Mouse (Mus musculus) heart, embryonic 12.5 days (tissue): ENCODE results near the gene Pla2r1. TPM values are rescaled to one million over a fixed set of nuclear protein-coding genes. Genes with fewer than 3 reads are reported as not detected.

Experiments
- ATAC-seq: fragments of 200-750 bp; cut with Nextera tagmentation; 2 replicates; pipeline ENCODE4 v1.8.0; 2017; ENCODE audit warnings: moderate TSS enrichment, moderate library complexity; ENCODE audit not compliant: insufficient number of reproducible peaks, low FRiP score
- H3K27ac ChIP-seq: fragments of 300-500 bp; sonication (generic); 2 replicates; pipeline ENCODE4 v1.5.1; 2016; ENCODE audit warnings: mild to moderate bottlenecking, moderate library complexity; ENCODE audit not compliant: poor library complexity, severe bottlenecking
- H3K27me3 ChIP-seq: fragments of 300-500 bp; sonication (generic); replicated peaks from 2 replicates; pipeline ENCODE4 v1.6.1; 2016; ENCODE audit warnings: mild to moderate bottlenecking, moderate library complexity
- H3K36me3 ChIP-seq: fragments of 300-500 bp; sonication (generic); 2 replicates; pipeline ENCODE4 v1.6.1; 2016; ENCODE audit warnings: mild to moderate bottlenecking, moderate library complexity
- H3K4me1 ChIP-seq: fragments of 300-500 bp; sonication (generic); replicated peaks from 2 replicates; pipeline ENCODE4 v1.6.1; 2016; ENCODE audit warnings: mild to moderate bottlenecking
- H3K4me2 ChIP-seq: fragments of 300-500 bp; sonication (generic); 2 replicates; pipeline ENCODE4 v1.6.1; 2016; ENCODE audit warnings: mild to moderate bottlenecking, moderate library complexity
- H3K4me3 ChIP-seq: fragments of 300-500 bp; sonication (generic); 2 replicates; pipeline ENCODE4 v1.5.1; 2016; ENCODE audit warnings: mild to moderate bottlenecking
- H3K9ac ChIP-seq: fragments of 300-500 bp; sonication (generic); 2 replicates; pipeline ENCODE4 v1.6.1; 2016; ENCODE audit warnings: mild to moderate bottlenecking, moderate library complexity
- H3K9me3 ChIP-seq: fragments of 300-500 bp; sonication (generic); replicated peaks from 2 replicates; pipeline ENCODE4 v1.6.1; 2016; ENCODE audit warnings: mild to moderate bottlenecking, moderate library complexity
- WGBS: fragments of 180-500 bp; shearing (Covaris S2); methylation state at CpG from one replicate; pipeline ENCODE4 v1.1.7; 2016; 5-methylcytosine and 5-hydroxymethylcytosine counted together
- polyA plus RNA-seq: library from polyadenylated mRNA; unstranded; fragments of >200 nt; fragmentation: Nextera tagmentation; extraction: Ambion mirVana; gene quantifications from 2 replicates; pipeline ENCODE4 v1.2.1, GENCODE M21; 2016

Pla2r1 gene
- polyA plus RNA-seq, 1 experiment from 2014 or later: 2.5 TPM

GRCm38 (mm10) chr2:60541745-60542144 lies 11.4 kb downstream of the Pla2r1 start:
- Histone ChIP-seq H3K9ac (no peak overlapping the region), H3K9me3 (peaks cover 3% of the 10 kb centered on the region; the same call in 1 of the 2 replicates), H3K4me2 (no peak overlapping the region), H3K36me3 (no peaks in the 10 kb centered on the region), H3K4me1 (no peaks in the 10 kb centered on the region), H3K4me3 (no peak overlapping the region), H3K27ac (no peak overlapping the region), H3K27me3 (no peaks in the 10 kb centered on the region)
- 42% methylated on average over 5 of the region's 5 CpGs for WGBS
- ATAC-seq: no peak

- H3K4me1 ChIP-seq: no peaks in the 10 kb centered on the region
- H3K27me3 ChIP-seq: no peaks in the 10 kb centered on the region
- no peak overlapping the region for H3K4me2 ChIP-seq
- no peak overlapping the region for H3K4me3 ChIP-seq
- no peak overlapping the region for H3K27ac ChIP-seq
- no peak overlapping the region for H3K9ac ChIP-seq
- H3K9me3 ChIP-seq: peaks cover 3% of the 10 kb centered on the region; the same call in 1 of the 2 replicates
- WGBS: 88% methylated on average over 8 of the region's 8 CpGs
- no peak for ATAC-seq
- no peaks in the 10 kb centered on the region for H3K36me3 ChIP-seq
These were observed 12.8 kb downstream of the Pla2r1 start for GRCm38 (mm10) chr2:60540346-60540745.

GRCm38 (mm10) chr2:60538710-60539109 lies 14.4 kb downstream of the Pla2r1 start:
- WGBS: 80% methylated on average over 5 of the region's 5 CpGs
- no peak overlapping the region for H3K4me2 ChIP-seq
- H3K4me3 ChIP-seq: no peak overlapping the region
- H3K4me1 ChIP-seq: no peaks in the 10 kb centered on the region
- no peaks in the 10 kb centered on the region for H3K36me3 ChIP-seq
- no peaks in the 10 kb centered on the region for H3K27me3 ChIP-seq
- ATAC-seq: no peak
- no peak overlapping the region for H3K9ac ChIP-seq
- no peak overlapping the region for H3K27ac ChIP-seq
- H3K9me3 ChIP-seq: peaks cover 3% of the 10 kb centered on the region; the same call in 1 of the 2 replicates

GRCm38 (mm10) chr2:60538274-60538673 lies 14.8 kb downstream of the Pla2r1 start:
- no peak for ATAC-seq
- Histone ChIP-seq H3K9me3 (peaks cover 3% of the 10 kb centered on the region; the same call in 1 of the 2 replicates), H3K27ac (no peak overlapping the region), H3K4me2 (no peak overlapping the region), H3K9ac (no peak overlapping the region), H3K36me3 (no peaks in the 10 kb centered on the region), H3K4me1 (no peaks in the 10 kb centered on the region), H3K4me3 (no peak overlapping the region), H3K27me3 (no peaks in the 10 kb centered on the region)
- WGBS: 88% methylated on average over 4 of the region's 4 CpGs

GRCm38 (mm10) chr2:60534755-60535154 lies 18.4 kb downstream of the Pla2r1 start:
- H3K27me3 ChIP-seq: no peaks in the 10 kb centered on the region
- no peak for ATAC-seq
- H3K27ac ChIP-seq: no peak overlapping the region
- peaks cover 9% of the 10 kb centered on the region; the same call in 1 of the 2 replicates for H3K9me3 ChIP-seq
- H3K9ac ChIP-seq: no peak overlapping the region
- H3K4me2 ChIP-seq: no peak overlapping the region
- H3K36me3 ChIP-seq: no peaks in the 10 kb centered on the region
- no peak overlapping the region for H3K4me3 ChIP-seq
- WGBS: 81% methylated on average over 8 of the region's 8 CpGs
- no peaks in the 10 kb centered on the region for H3K4me1 ChIP-seq

GRCm38 (mm10) chr2:60533026-60533425 lies 20.1 kb downstream of the Pla2r1 start:
- no peaks in the 10 kb centered on the region for H3K27me3 ChIP-seq
- H3K9me3 ChIP-seq: peaks cover 9% of the 10 kb centered on the region; the same call in 1 of the 2 replicates
- WGBS: 79% methylated on average over 3 of the region's 3 CpGs
- H3K27ac ChIP-seq: no peak overlapping the region
- no peaks in the 10 kb centered on the region for H3K4me1 ChIP-seq
- no peak overlapping the region for H3K9ac ChIP-seq
- H3K36me3 ChIP-seq: no peaks in the 10 kb centered on the region
- no peak for ATAC-seq
- H3K4me3 ChIP-seq: no peak overlapping the region
- H3K4me2 ChIP-seq: no peak overlapping the region

- no peaks in the 10 kb centered on the region for H3K36me3 ChIP-seq
These were observed 20.6 kb downstream of the Pla2r1 start for GRCm38 (mm10) chr2:60532495-60532894.

GRCm38 (mm10) chr2:60515817-60516216 lies 37.3 kb downstream of the Pla2r1 start:
- H3K4me1 ChIP-seq: peaks cover 9% of the 10 kb centered on the region
- H3K9ac ChIP-seq: no peak overlapping the region; the same call in 1 of the 2 replicates
- peak overlapping the region; percentile 58 for H3K4me2 ChIP-seq
- no peaks in the 10 kb centered on the region for H3K27me3 ChIP-seq
- no peaks in the 10 kb centered on the region for H3K9me3 ChIP-seq
- peak overlapping the region; percentile 15 for H3K4me3 ChIP-seq
- 32% methylated on average over 8 of the region's 8 CpGs for WGBS
- no peaks in the 10 kb centered on the region for H3K36me3 ChIP-seq
- peak; percentile 36; the same call in 1 of the 2 replicates for ATAC-seq
- no peak overlapping the region; the same call in 1 of the 2 replicates for H3K27ac ChIP-seq

More at GRCm38 (mm10) chr2:60532495-60532894, 20.6 kb downstream of the Pla2r1 start:
- Histone ChIP-seq H3K4me1 (no peaks in the 10 kb centered on the region), H3K9ac (no peak overlapping the region), H3K27ac (no peak overlapping the region), H3K4me3 (no peak overlapping the region), H3K27me3 (no peaks in the 10 kb centered on the region), H3K4me2 (no peak overlapping the region), H3K9me3 (0 out of 2 replicates have a peak, but pooled peaks cover 8% of the 10 kb centered on the region)
- WGBS: 79% methylated on average over 5 of the region's 5 CpGs
- ATAC-seq: no peak

- H3K4me3 ChIP-seq: no peak overlapping the region
- no peak for ATAC-seq
- H3K9ac ChIP-seq: no peak overlapping the region
- H3K9me3 ChIP-seq: no peaks in the 10 kb centered on the region; the same call in 1 of the 2 replicates
- no peaks in the 10 kb centered on the region for H3K36me3 ChIP-seq
- no peak overlapping the region for H3K4me2 ChIP-seq
- H3K4me1 ChIP-seq: peaks cover 9% of the 10 kb centered on the region
- no peaks in the 10 kb centered on the region for H3K27me3 ChIP-seq
- H3K27ac ChIP-seq: no peak overlapping the region
- 67% methylated on average over 4 of the region's 4 CpGs for WGBS
These were observed 38.2 kb downstream of the Pla2r1 start for GRCm38 (mm10) chr2:60514863-60515262.

GRCm38 (mm10) chr2:60510718-60511117 lies 42.4 kb downstream of the Pla2r1 start:
- ATAC-seq: no peak
- 76% methylated on average over 1 of the region's 1 CpGs for WGBS

GRCm38 (mm10) chr2:60505145-60505544 lies 48.0 kb downstream of the Pla2r1 start:
- Histone ChIP-seq H3K9ac (no peak overlapping the region), H3K27ac (peak overlapping the region; percentile 55), H3K9me3 (no peaks in the 10 kb centered on the region; the same call in 1 of the 2 replicates), H3K4me3 (no peak overlapping the region), H3K4me2 (0 out of 2 replicates have a peak overlapping the region, but pooled peaks have one; percentile 28), H3K27me3 (no peaks in the 10 kb centered on the region), H3K36me3 (no peaks in the 10 kb centered on the region), H3K4me1 (peaks cover 9% of the 10 kb centered on the region)
- no peak for ATAC-seq
- 44% methylated on average over 2 of the region's 2 CpGs for WGBS

More at GRCm38 (mm10) chr2:60510718-60511117, 42.4 kb downstream of the Pla2r1 start:
- no peak overlapping the region for H3K9ac ChIP-seq
- H3K27ac ChIP-seq: no peak overlapping the region
- H3K4me3 ChIP-seq: no peak overlapping the region
- H3K36me3 ChIP-seq: no peaks in the 10 kb centered on the region
- H3K4me2 ChIP-seq: no peak overlapping the region
- H3K27me3 ChIP-seq: no peaks in the 10 kb centered on the region
- H3K4me1 ChIP-seq: peaks cover 5% of the 10 kb centered on the region
- H3K9me3 ChIP-seq: no peaks in the 10 kb centered on the region; the same call in 1 of the 2 replicates

GRCm38 (mm10) chr2:60504718-60505117 lies 48.4 kb downstream of the Pla2r1 start:
- Histone ChIP-seq H3K4me2 (peak overlapping the region; percentile 28; the same call in 1 of the 2 replicates), H3K36me3 (no peaks in the 10 kb centered on the region), H3K9ac (no peak overlapping the region), H3K27ac (peak overlapping the region; percentile 55), H3K27me3 (no peaks in the 10 kb centered on the region), H3K9me3 (no peaks in the 10 kb centered on the region; the same call in 1 of the 2 replicates), H3K4me1 (peaks cover 9% of the 10 kb centered on the region), H3K4me3 (no peak overlapping the region)
- ATAC-seq: no peak
- 10% methylated on average over 2 of the region's 2 CpGs for WGBS
